Mouse (Mus musculus) olfactory bulb, adult 2 months (tissue): ENCODE measurements around the gene Clp1.

Source experiments
- CTCF ChIP-seq: fragments of 200-500 bp; IDR thresholded peaks from 2 replicates; pipeline ENCODE4 v1.5.1; 2012; ENCODE audit warnings: low read depth, mild to moderate bottlenecking, low read length, moderate library complexity; ENCODE audit not compliant: insufficient read depth
- POLR2A ChIP-seq: fragments of 200-500 bp; IDR thresholded peaks from 2 replicates; pipeline ENCODE4 v1.6.1; 2012; ENCODE audit warnings: mild to moderate bottlenecking, low read depth, low read length, moderate library complexity; ENCODE audit not compliant: insufficient read depth

GRCm38 (mm10) chr2:84714422-84714810, 12.7 kb downstream of the Clp1 start:
- TF ChIP-seq CTCF (no peak), POLR2A (no peak)
